Mouse (Mus musculus) midbrain, postnatal 0 days (tissue): ENCODE measurements around the gene Zc3h18. TPM values are rescaled to one million over a fixed set of nuclear protein-coding genes. Genes with fewer than 3 reads are reported as not detected.

Experiments
- ATAC-seq: fragments of 200-750 bp; cut with Nextera tagmentation; 2 replicates; pipeline ENCODE4 v1.8.0; 2017; ENCODE audit warnings: moderate number of reproducible peaks, mild to moderate bottlenecking, moderate TSS enrichment, moderate library complexity; ENCODE audit not compliant: low FRiP score
- DNase-seq: peaks from one replicate; pipeline ENCODE4 v3.0.0-alpha.2; 2015; ENCODE audit warnings: low spot score
- H3K27ac ChIP-seq: fragments of 300-500 bp; sonication (generic); 2 replicates; pipeline ENCODE4 v1.5.1; 2014; ENCODE audit warnings: low read depth, mild to moderate bottlenecking, low read length, mixed read lengths
- H3K27me3 ChIP-seq: fragments of 300-500 bp; sonication (generic); 2 replicates; pipeline ENCODE4 v1.6.1; 2014; ENCODE audit warnings: low read length, control low read depth, mixed read lengths; ENCODE audit not compliant: insufficient read depth
- H3K36me3 ChIP-seq: fragments of 300-500 bp; sonication (generic); 2 replicates; pipeline ENCODE4 v1.6.1; 2014; ENCODE audit warnings: low read length, control low read depth, mixed read lengths; ENCODE audit not compliant: insufficient read depth
- H3K4me1 ChIP-seq: fragments of 300-500 bp; sonication (generic); 2 replicates; pipeline ENCODE4 v1.6.1; 2014; ENCODE audit warnings: mild to moderate bottlenecking, control low read depth, antibody characterized with exemption, low read length, mixed read lengths; ENCODE audit not compliant: insufficient read depth
- H3K4me2 ChIP-seq: fragments of 300-500 bp; sonication (generic); 2 replicates; pipeline ENCODE4 v1.6.1; 2014; ENCODE audit warnings: low read depth, mild to moderate bottlenecking, low read length, mixed read lengths; ENCODE audit not compliant: poor library complexity, severe bottlenecking
- H3K4me3 ChIP-seq: fragments of 300-500 bp; sonication (generic); 2 replicates; pipeline ENCODE4 v1.5.1; 2014; ENCODE audit warnings: low read depth, mild to moderate bottlenecking, low read length, moderate library complexity
- H3K9ac ChIP-seq: fragments of 300-500 bp; sonication (generic); replicated peaks from 2 replicates; pipeline ENCODE4 v1.6.1; 2014; ENCODE audit warnings: mild to moderate bottlenecking, low read length, moderate library complexity, mixed read lengths; ENCODE audit not compliant: poor library complexity, severe bottlenecking
- H3K9me3 ChIP-seq: fragments of 300-500 bp; sonication (generic); 2 replicates; pipeline ENCODE4 v1.6.1; 2016; ENCODE audit warnings: low read length, control low read depth
- CTCF ChIP-seq: IDR thresholded peaks from 2 replicates; pipeline ENCODE4 v1.5.1; 2016; ENCODE audit warnings: antibody characterized with exemption, mild to moderate bottlenecking
- WGBS: fragments of 180-500 bp; shearing (Covaris S2); extraction: QIAGEN DNeasy Blood & Tissue Kit; methylation state at CpG from one replicate; pipeline ENCODE4 v1.1.7; 2014; 5-methylcytosine and 5-hydroxymethylcytosine counted together
- polyA plus RNA-seq: library from polyadenylated mRNA; unstranded; fragments of >200 nt; fragmentation: Nextera tagmentation; extraction: Ambion mirVana; gene quantifications from 2 replicates; pipeline ENCODE4 v1.2.1, GENCODE M21; 2015
- total RNA-seq: library from RNA; depleted of rRNA; stranded (reverse); fragments of >200 nt; gene quantifications from 2 replicates; pipeline ENCODE4 v1.2.3, GENCODE M21; 2014

Gene Zc3h18
- total and polyA plus RNA-seq, 2 experiments from 2014 or later: 25.0 to 29.4 TPM

GRCm38 (mm10) chr8:122393717-122394116 is 17.3 kb downstream of the Zc3h18 start:
- H3K27ac ChIP-seq: no peak overlapping the region
- H3K4me1 ChIP-seq: no peaks in the 10 kb centered on the region
- H3K9ac ChIP-seq: no peak overlapping the region
- no peaks in the 10 kb centered on the region for H3K9me3 ChIP-seq
- peaks cover 44% of the 10 kb centered on the region for H3K36me3 ChIP-seq
- no peaks in the 10 kb centered on the region for H3K27me3 ChIP-seq
- no peak overlapping the region for H3K4me2 ChIP-seq
- TF ChIP-seq CTCF: no peak
- no peak overlapping the region for H3K4me3 ChIP-seq
- ATAC-seq: no peak
- no peak for DNase-seq

GRCm38 (mm10) chr8:122395291-122395690 is 18.9 kb downstream of the Zc3h18 start:
- Histone ChIP-seq H3K27ac (no peak overlapping the region), H3K27me3 (no peaks in the 10 kb centered on the region), H3K9ac (no peak overlapping the region), H3K4me2 (no peak overlapping the region), H3K4me3 (no peak overlapping the region), H3K4me1 (no peaks in the 10 kb centered on the region), H3K9me3 (no peaks in the 10 kb centered on the region), H3K36me3 (peaks cover 46% of the 10 kb centered on the region)
- DNase-seq (peak; percentile 21), ATAC-seq (no peak)
- TF ChIP-seq CTCF: no peak
- WGBS: 81% methylated on average over 6 of the region's 6 CpGs

- Histone ChIP-seq H3K4me1 (no peaks in the 10 kb centered on the region), H3K4me3 (no peak overlapping the region), H3K27ac (no peak overlapping the region), H3K9ac (no peak overlapping the region), H3K36me3 (peaks cover 66% of the 10 kb centered on the region), H3K27me3 (no peaks in the 10 kb centered on the region), H3K4me2 (no peak overlapping the region), H3K9me3 (no peaks in the 10 kb centered on the region)
- no peak for TF ChIP-seq CTCF
- 93% methylated on average over 9 of the region's 9 CpGs for WGBS
- ATAC-seq (no peak), DNase-seq (no peak)
These were observed 21.8 kb downstream of the Zc3h18 start for GRCm38 (mm10) chr8:122398186-122398585.

- DNase-seq (no peak), ATAC-seq (no peak)
- H3K9ac ChIP-seq: no peak overlapping the region
- no peaks in the 10 kb centered on the region for H3K9me3 ChIP-seq
- TF ChIP-seq CTCF: no peak
- H3K36me3 ChIP-seq: peaks cover 84% of the 10 kb centered on the region
- no peak overlapping the region for H3K4me3 ChIP-seq
- 97% methylated on average over 9 of the region's 9 CpGs for WGBS
- no peak overlapping the region for H3K27ac ChIP-seq
- H3K4me2 ChIP-seq: no peak overlapping the region
- H3K27me3 ChIP-seq: no peaks in the 10 kb centered on the region
- no peaks in the 10 kb centered on the region for H3K4me1 ChIP-seq
These were observed 28.9 kb downstream of the Zc3h18 start for GRCm38 (mm10) chr8:122405146-122405805.

GRCm38 (mm10) chr8:122407678-122408077 is 31.3 kb downstream of the Zc3h18 start:
- TF ChIP-seq CTCF: no peak
- no peak overlapping the region for H3K4me2 ChIP-seq
- no peaks in the 10 kb centered on the region for H3K9me3 ChIP-seq
- no peak overlapping the region for H3K9ac ChIP-seq
- H3K27me3 ChIP-seq: no peaks in the 10 kb centered on the region
- no peak for ATAC-seq
- H3K27ac ChIP-seq: no peak overlapping the region
- H3K4me1 ChIP-seq: no peaks in the 10 kb centered on the region
- H3K4me3 ChIP-seq: no peak overlapping the region
- 97% methylated on average over 7 of the region's 7 CpGs for WGBS
- DNase-seq: no peak
- peaks cover 82% of the 10 kb centered on the region for H3K36me3 ChIP-seq

GRCm38 (mm10) chr8:122414311-122414710 is 37.9 kb downstream of the Zc3h18 start:
- Histone ChIP-seq H3K36me3 (peaks cover 81% of the 10 kb centered on the region), H3K4me2 (no peak overlapping the region), H3K27ac (no peak overlapping the region), H3K4me3 (no peak overlapping the region), H3K27me3 (no peaks in the 10 kb centered on the region), H3K9me3 (no peaks in the 10 kb centered on the region), H3K4me1 (no peaks in the 10 kb centered on the region), H3K9ac (no peak overlapping the region)
- TF ChIP-seq CTCF: no peak
- ATAC-seq (no peak), DNase-seq (no peak)
- WGBS: 87% methylated on average over 9 of the region's 9 CpGs
